Mouse (Mus musculus) midbrain, embryonic 14.5 days (tissue): ENCODE results near the gene Gm2001. TPM values are rescaled to one million over a fixed set of nuclear protein-coding genes. Genes with fewer than 3 reads are reported as not detected.
"Not testable (repeated sequence)": the region's sequence is repeated elsewhere in the genome, so short reads cannot be mapped to it uniquely, and the experiment has no call there.

Experiments
- ATAC-seq: fragments of 200-750 bp; cut with Nextera tagmentation; 2 replicates; pipeline ENCODE4 v1.8.0; 2017; ENCODE audit warnings: moderate number of reproducible peaks, moderate library complexity; ENCODE audit not compliant: low FRiP score, low TSS enrichment
- DNase-seq: peaks from one replicate; pipeline ENCODE4 v3.0.0-alpha.2; 2015
- H3K27ac ChIP-seq: fragments of 300-500 bp; sonication (generic); replicated peaks from 2 replicates; pipeline ENCODE4 v1.5.1; 2014; ENCODE audit warnings: mild to moderate bottlenecking, low read depth, low read length, moderate library complexity
- H3K27me3 ChIP-seq: fragments of 300-500 bp; sonication (generic); 2 replicates; pipeline ENCODE4 v1.6.1; 2014; ENCODE audit warnings: low read length, control low read depth, mixed read lengths; ENCODE audit not compliant: control insufficient read depth, insufficient read depth
- H3K36me3 ChIP-seq: fragments of 300-500 bp; sonication (generic); 2 replicates; pipeline ENCODE4 v1.6.1; 2014; ENCODE audit warnings: low read length, control low read depth; ENCODE audit not compliant: control insufficient read depth, insufficient read depth
- H3K4me1 ChIP-seq: fragments of 300-500 bp; sonication (generic); 2 replicates; pipeline ENCODE4 v1.6.1; 2014; ENCODE audit warnings: mild to moderate bottlenecking, antibody characterized with exemption, low read length, control low read depth; ENCODE audit not compliant: control insufficient read depth, insufficient read depth
- H3K4me2 ChIP-seq: fragments of 300-500 bp; sonication (generic); 2 replicates; pipeline ENCODE4 v1.6.1; 2014; ENCODE audit warnings: mild to moderate bottlenecking, low read length, moderate library complexity
- H3K4me3 ChIP-seq: fragments of 300-500 bp; sonication (generic); replicated peaks from 2 replicates; pipeline ENCODE4 v1.5.1; 2014; ENCODE audit warnings: low read depth, low read length
- H3K9ac ChIP-seq: fragments of 300-500 bp; sonication (generic); replicated peaks from 2 replicates; pipeline ENCODE4 v1.6.1; 2014; ENCODE audit warnings: mild to moderate bottlenecking, low read length, moderate library complexity
- H3K9me3 ChIP-seq: fragments of 300-500 bp; sonication (generic); 2 replicates; pipeline ENCODE4 v1.6.1; 2016; ENCODE audit warnings: low read length, control low read depth, mixed read lengths; ENCODE audit not compliant: control insufficient read depth
- WGBS: fragments of 180-500 bp; shearing (Covaris S2); extraction: QIAGEN DNeasy Blood & Tissue Kit; methylation state at CpG from one replicate; pipeline ENCODE4 v1.1.7; 2014; 5-methylcytosine and 5-hydroxymethylcytosine counted together
- polyA plus RNA-seq: library from polyadenylated mRNA; unstranded; fragments of >200 nt; fragmentation: Nextera tagmentation; extraction: Ambion mirVana; gene quantifications from 2 replicates; pipeline ENCODE4 v1.2.1, GENCODE M21; 2014

Gm2001 gene
- not detected in 2 replicates for polyA plus RNA-seq

GRCm38 (mm10) chr12:87842239-87842638, at the start of gene Gm2001:
TSS of gene Gm2001 (minus strand) at chr12:87842339.
- ATAC-seq, DNase-seq, H3K9me3 ChIP-seq, H3K36me3 ChIP-seq, H3K27ac ChIP-seq, H3K4me1 ChIP-seq, H3K4me2 ChIP-seq, H3K4me3 ChIP-seq, H3K27me3 ChIP-seq, H3K9ac ChIP-seq: not testable (repeated sequence)
- 80% methylated on average over 1 of the region's 2 CpGs for WGBS

- ATAC-seq, H3K9ac ChIP-seq: not testable (repeated sequence)
- WGBS: 83% methylated on average over 5 of the region's 5 CpGs
Observed at GRCm38 (mm10) chr12:87873772-87874171, 31.6 kb upstream of the Gm2001 start, which contains the start of gene Gm2016. TSS of gene Gm2016 (plus strand) at chr12:87874072.

GRCm38 (mm10) chr12:87864048-87864447, 21.9 kb upstream of the Gm2001 start:
- not testable (repeated sequence) for H3K4me2 ChIP-seq, H3K27ac ChIP-seq, H3K9me3 ChIP-seq, H3K27me3 ChIP-seq, H3K4me1 ChIP-seq, DNase-seq, H3K4me3 ChIP-seq, H3K9ac ChIP-seq, H3K36me3 ChIP-seq
- ATAC-seq: peak; percentile 37; the same call in 1 of the 2 replicates
- 81% methylated on average over 2 of the region's 2 CpGs for WGBS

More at GRCm38 (mm10) chr12:87873772-87874171, 31.6 kb upstream of the Gm2001 start, which contains the start of gene Gm2016:
- H3K27me3 ChIP-seq, H3K9me3 ChIP-seq, H3K4me2 ChIP-seq, H3K27ac ChIP-seq, H3K36me3 ChIP-seq, DNase-seq, H3K4me3 ChIP-seq, H3K4me1 ChIP-seq: not testable (repeated sequence)

- 92% methylated on average over 8 of the region's 11 CpGs for WGBS
- not testable (repeated sequence) for H3K9me3 ChIP-seq, H3K27me3 ChIP-seq, H3K4me1 ChIP-seq, H3K27ac ChIP-seq, H3K4me3 ChIP-seq, H3K4me2 ChIP-seq, DNase-seq, H3K9ac ChIP-seq, H3K36me3 ChIP-seq, ATAC-seq
Observed at GRCm38 (mm10) chr12:87863638-87864037, 21.5 kb upstream of the Gm2001 start.

- H3K4me1 ChIP-seq, H3K9ac ChIP-seq, H3K4me2 ChIP-seq, H3K9me3 ChIP-seq, H3K36me3 ChIP-seq, DNase-seq, H3K27ac ChIP-seq, H3K4me3 ChIP-seq, H3K27me3 ChIP-seq: not testable (repeated sequence)
- WGBS: 83% methylated on average over 23 of the region's 23 CpGs
- ATAC-seq: peak; percentile 34; the same call in 1 of the 2 replicates
Observed at GRCm38 (mm10) chr12:87861740-87862692, 19.9 kb upstream of the Gm2001 start.

- not testable (repeated sequence) for ATAC-seq, H3K9ac ChIP-seq, H3K4me3 ChIP-seq, DNase-seq, H3K27ac ChIP-seq, H3K27me3 ChIP-seq, H3K36me3 ChIP-seq, H3K9me3 ChIP-seq, H3K4me2 ChIP-seq, H3K4me1 ChIP-seq
- 88% methylated on average over 1 of the region's 1 CpGs for whole genome bisulfite sequencing
Observed at GRCm38 (mm10) chr12:87856067-87856466, 13.9 kb upstream of the Gm2001 start.

DNA sequence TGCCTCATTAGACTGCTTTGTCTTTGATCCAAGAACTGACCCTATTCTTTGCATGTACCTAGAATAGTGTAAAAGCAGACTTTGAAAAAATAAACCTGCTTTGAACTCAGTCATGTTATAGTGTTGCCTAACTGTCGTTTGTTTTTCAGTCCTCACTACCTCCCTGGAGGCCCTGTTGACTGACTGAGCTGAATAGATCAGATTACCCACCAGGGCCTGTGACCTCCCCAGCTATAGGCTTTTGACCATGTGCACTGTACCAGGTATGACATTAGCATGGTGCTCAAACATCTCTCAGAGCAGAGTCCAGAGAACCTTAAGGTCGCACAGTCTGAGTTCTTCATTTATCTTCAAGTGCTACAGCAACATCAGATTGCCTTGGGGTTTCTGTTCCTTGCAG, 8.5 kb upstream of the Gm2001 start:
- ATAC-seq, H3K9ac ChIP-seq, H3K9me3 ChIP-seq, H3K4me3 ChIP-seq, DNase-seq, H3K4me2 ChIP-seq, H3K27me3 ChIP-seq, H3K27ac ChIP-seq, H3K4me1 ChIP-seq, H3K36me3 ChIP-seq: not testable (repeated sequence)
- no CpG with 5 or more reads among the region's 2 CpGs for WGBS

GRCm38 (mm10) chr12:87816277-87816676, 25.9 kb downstream of the Gm2001 start, which contains the start of gene BB287469:
TSS of gene BB287469 (plus strand) at chr12:87816577.
- not testable (repeated sequence) for H3K27me3 ChIP-seq, DNase-seq, H3K4me1 ChIP-seq, H3K4me3 ChIP-seq, H3K36me3 ChIP-seq, H3K9ac ChIP-seq, H3K4me2 ChIP-seq, H3K27ac ChIP-seq, H3K9me3 ChIP-seq, ATAC-seq
- 90% methylated on average over 5 of the region's 6 CpGs for WGBS
